Mouse (Mus musculus) intestine, embryonic 16.5 days (tissue): ENCODE measurements at regions not wholly inside any gene's neighbourhood (a gene's known extent, or its start where the extent isn't known, plus 50 kb on each side); places are given as distances from the start of the nearest gene placed in this dataset.

Experiments
- ATAC-seq: fragments of 200-750 bp; cut with Nextera tagmentation; 2 replicates; pipeline ENCODE4 v1.8.0; 2017; ENCODE audit warnings: moderate TSS enrichment, moderate library complexity
- H3K27ac ChIP-seq: fragments of 300-500 bp; sonication (generic); 2 replicates; pipeline ENCODE4 v1.5.1; 2014; ENCODE audit warnings: mild to moderate bottlenecking, low read length
- H3K27me3 ChIP-seq: fragments of 300-500 bp; sonication (generic); replicated peaks from 2 replicates; pipeline ENCODE4 v1.6.1; 2014; ENCODE audit warnings: low read length, control low read depth, mixed read lengths; ENCODE audit not compliant: control insufficient read depth, insufficient read depth
- H3K36me3 ChIP-seq: fragments of 300-500 bp; sonication (generic); 2 replicates; pipeline ENCODE4 v1.6.1; 2014; ENCODE audit warnings: low read length, control low read depth; ENCODE audit not compliant: control insufficient read depth, insufficient read depth
- H3K4me1 ChIP-seq: fragments of 300-500 bp; sonication (generic); 2 replicates; pipeline ENCODE4 v1.6.1; 2014; ENCODE audit warnings: low read length, control low read depth, mixed read lengths; ENCODE audit not compliant: control insufficient read depth, insufficient read depth
- H3K4me2 ChIP-seq: fragments of 300-500 bp; sonication (generic); 2 replicates; pipeline ENCODE4 v1.6.1; 2014; ENCODE audit warnings: low read depth, low read length, control low read depth
- H3K4me3 ChIP-seq: fragments of 300-500 bp; sonication (generic); 2 replicates; pipeline ENCODE4 v1.5.1; 2014; ENCODE audit warnings: mild to moderate bottlenecking, low read length
- H3K9ac ChIP-seq: fragments of 300-500 bp; sonication (generic); 2 replicates; pipeline ENCODE4 v1.6.1; 2014; ENCODE audit warnings: low read depth, low read length
- H3K9me3 ChIP-seq: fragments of 300-500 bp; sonication (generic); 2 replicates; pipeline ENCODE4 v1.6.1; 2016; ENCODE audit warnings: low read length, control low read depth; ENCODE audit not compliant: control insufficient read depth
- WGBS: fragments of 180-500 bp; shearing (Covaris S2); extraction: QIAGEN DNeasy Blood & Tissue Kit; methylation state at CpG from one replicate; pipeline ENCODE4 v1.1.7; 2014; 5-methylcytosine and 5-hydroxymethylcytosine counted together

DNA sequence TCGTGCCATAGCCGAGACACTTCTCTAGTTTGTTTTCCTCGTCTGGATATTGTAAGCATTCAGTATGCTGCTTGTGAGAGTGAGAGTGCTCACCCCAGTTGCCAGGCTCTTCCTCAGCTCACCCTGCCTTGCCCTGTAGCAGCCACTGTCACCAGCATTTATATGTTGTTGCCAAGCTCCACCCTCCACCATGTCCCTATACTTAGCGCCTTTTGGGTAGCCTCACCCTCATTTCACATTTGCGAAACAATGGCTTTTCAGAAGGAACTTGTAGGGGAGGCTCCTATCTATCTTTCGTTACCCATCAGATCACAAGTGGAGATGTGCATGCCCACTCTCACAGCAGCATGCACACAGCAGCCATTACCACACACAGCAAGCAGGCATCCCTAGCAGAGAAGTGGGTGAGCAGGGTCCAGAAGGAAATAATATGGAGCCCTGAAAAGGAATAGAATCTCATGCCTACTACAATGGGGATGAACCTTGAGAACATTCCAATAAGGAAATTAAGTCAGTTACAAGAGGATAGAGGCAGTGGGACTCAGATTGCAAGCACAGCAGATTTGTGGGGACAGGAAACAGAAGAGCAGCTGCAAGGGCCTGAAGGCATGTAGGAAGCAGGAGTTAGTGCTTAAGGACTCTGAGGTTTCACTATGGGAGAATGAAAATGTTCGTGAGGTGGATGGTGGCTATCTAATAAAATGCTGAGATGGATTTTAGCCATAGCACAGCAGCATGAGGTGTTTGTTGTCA, 139.8 kb upstream of the Jun start:
- 90% methylated on average over 7 of the region's 7 CpGs for WGBS
- no peak for ATAC-seq
- Histone ChIP-seq H3K36me3 (no peaks in the 10 kb centered on the region), H3K9me3 (no peaks in the 10 kb centered on the region), H3K4me3 (no peak overlapping the region), H3K4me2 (no peak overlapping the region), H3K9ac (no peak overlapping the region), H3K27ac (no peak overlapping the region), H3K4me1 (0 out of 2 replicates have a peak, but pooled peaks cover 3% of the 10 kb centered on the region), H3K27me3 (no peaks in the 10 kb centered on the region)

DNA sequence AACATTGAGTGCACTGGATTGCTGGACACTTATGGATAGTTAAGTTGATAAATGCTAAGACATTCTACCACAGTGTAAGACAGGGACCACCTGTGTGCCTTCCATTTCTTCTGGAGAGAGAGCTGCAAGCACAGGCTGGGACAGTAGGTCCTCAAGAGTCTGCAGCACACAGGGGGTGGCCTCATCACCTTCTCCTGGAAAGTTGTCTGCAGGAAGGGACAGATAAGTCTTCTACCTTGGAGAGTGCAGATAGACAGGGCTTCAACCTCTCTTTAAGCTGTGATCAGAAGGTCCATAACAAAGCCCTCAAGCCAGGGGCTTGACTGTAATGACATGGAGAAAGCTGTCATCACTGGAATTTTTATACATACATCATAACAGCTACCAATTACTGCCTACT, 140.5 kb upstream of the Jun start:
- H3K4me1 ChIP-seq = 0 out of 2 replicates have a peak, but pooled peaks cover 7% of the 10 kb centered on the region
- no peak overlapping the region for H3K4me3 ChIP-seq
- H3K4me2 ChIP-seq = no peak overlapping the region
- no peaks in the 10 kb centered on the region for H3K9me3 ChIP-seq
- no peak overlapping the region for H3K27ac ChIP-seq
- H3K36me3 ChIP-seq = no peaks in the 10 kb centered on the region
- ATAC-seq = no peak
- H3K27me3 ChIP-seq = no peaks in the 10 kb centered on the region
- no peak overlapping the region for H3K9ac ChIP-seq

DNA sequence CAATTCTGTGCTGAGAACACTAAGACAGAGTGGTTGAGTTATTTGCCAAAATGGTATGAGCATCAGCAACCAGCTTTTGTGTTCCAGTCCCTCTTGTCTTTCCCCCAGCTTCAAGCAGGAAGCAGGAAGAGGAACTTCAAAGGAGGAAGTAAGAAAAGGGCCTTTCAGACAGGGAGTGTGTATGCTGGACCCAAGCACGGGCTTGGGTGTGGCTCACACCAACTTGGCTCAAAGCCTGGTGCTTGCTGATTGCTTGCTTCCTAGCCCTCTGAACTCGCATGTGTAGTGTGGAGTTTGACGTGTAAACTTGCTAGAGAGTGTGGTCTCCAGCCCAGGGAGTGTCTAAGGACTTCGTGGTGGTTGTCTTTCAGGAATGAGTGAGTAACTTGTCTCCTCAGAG, 141.0 kb upstream of the Jun start:
- 0 out of 2 replicates have a peak, but pooled peaks cover 7% of the 10 kb centered on the region for H3K4me1 ChIP-seq

DNA sequence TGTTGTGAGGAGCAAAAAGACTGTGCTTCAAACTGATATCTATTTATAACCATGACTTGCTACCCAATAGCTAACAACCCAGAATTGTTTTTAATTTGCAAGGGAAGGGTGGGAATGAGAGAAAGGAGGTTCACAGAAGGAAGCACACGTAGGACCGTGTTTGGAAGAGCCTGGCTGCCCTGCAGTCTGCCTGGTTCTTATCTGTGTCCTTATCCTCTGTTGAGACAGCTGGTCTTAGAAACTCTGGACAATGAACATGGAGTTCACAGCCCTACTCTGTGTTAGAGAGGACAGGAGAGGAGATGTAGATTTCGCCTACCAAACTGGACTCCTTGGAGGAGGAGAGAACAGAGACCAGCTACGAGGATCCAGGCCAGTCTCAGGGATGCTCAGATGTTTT, 141.5 kb upstream of the Jun start:
- no peaks in the 10 kb centered on the region for H3K36me3 ChIP-seq
- no peaks in the 10 kb centered on the region for H3K27me3 ChIP-seq
- 0 out of 2 replicates have a peak, but pooled peaks cover 7% of the 10 kb centered on the region for H3K4me1 ChIP-seq
- peak overlapping the region; percentile 11; the same call in 1 of the 2 replicates for H3K27ac ChIP-seq
- no peaks in the 10 kb centered on the region for H3K9me3 ChIP-seq
- no peak overlapping the region for H3K4me3 ChIP-seq
- no peak overlapping the region for H3K4me2 ChIP-seq
- peak; percentile 25; the same call in 1 of the 2 replicates for ATAC-seq
- no peak overlapping the region for H3K9ac ChIP-seq
- 80% methylated on average over 4 of the region's 4 CpGs for WGBS

More for the DNA sequence above, 141.0 kb upstream of the Jun start:
- Histone ChIP-seq H3K9me3 (no peaks in the 10 kb centered on the region), H3K27ac (peak overlapping the region; percentile 11; the same call in 1 of the 2 replicates), H3K9ac (no peak overlapping the region), H3K4me3 (no peak overlapping the region), H3K36me3 (no peaks in the 10 kb centered on the region), H3K27me3 (no peaks in the 10 kb centered on the region), H3K4me2 (no peak overlapping the region)
- 36% methylated on average over 4 of the region's 4 CpGs for WGBS
- peak; percentile 87 for ATAC-seq

- Histone ChIP-seq H3K9ac (no peak overlapping the region), H3K4me1 (0 out of 2 replicates have a peak, but pooled peaks cover 7% of the 10 kb centered on the region), H3K36me3 (no peaks in the 10 kb centered on the region), H3K27ac (no peak overlapping the region), H3K4me2 (no peak overlapping the region), H3K27me3 (no peaks in the 10 kb centered on the region), H3K9me3 (no peaks in the 10 kb centered on the region), H3K4me3 (no peak overlapping the region)
- 73% methylated on average over 5 of the region's 5 CpGs for WGBS
- ATAC-seq = no peak
These were observed 142.8 kb upstream of the Jun start for GRCm38 (mm10) chr4:95194621-95195455.

GRCm38 (mm10) chr4:95196106-95196505, 144.1 kb upstream of the Jun start:
- Histone ChIP-seq H3K4me2 (no peak overlapping the region), H3K27ac (no peak overlapping the region), H3K4me1 (0 out of 2 replicates have a peak, but pooled peaks cover 7% of the 10 kb centered on the region), H3K9me3 (no peaks in the 10 kb centered on the region), H3K4me3 (no peak overlapping the region), H3K9ac (no peak overlapping the region), H3K27me3 (no peaks in the 10 kb centered on the region), H3K36me3 (no peaks in the 10 kb centered on the region)
- WGBS = 49% methylated on average over 2 of the region's 2 CpGs
- no peak for ATAC-seq

DNA sequence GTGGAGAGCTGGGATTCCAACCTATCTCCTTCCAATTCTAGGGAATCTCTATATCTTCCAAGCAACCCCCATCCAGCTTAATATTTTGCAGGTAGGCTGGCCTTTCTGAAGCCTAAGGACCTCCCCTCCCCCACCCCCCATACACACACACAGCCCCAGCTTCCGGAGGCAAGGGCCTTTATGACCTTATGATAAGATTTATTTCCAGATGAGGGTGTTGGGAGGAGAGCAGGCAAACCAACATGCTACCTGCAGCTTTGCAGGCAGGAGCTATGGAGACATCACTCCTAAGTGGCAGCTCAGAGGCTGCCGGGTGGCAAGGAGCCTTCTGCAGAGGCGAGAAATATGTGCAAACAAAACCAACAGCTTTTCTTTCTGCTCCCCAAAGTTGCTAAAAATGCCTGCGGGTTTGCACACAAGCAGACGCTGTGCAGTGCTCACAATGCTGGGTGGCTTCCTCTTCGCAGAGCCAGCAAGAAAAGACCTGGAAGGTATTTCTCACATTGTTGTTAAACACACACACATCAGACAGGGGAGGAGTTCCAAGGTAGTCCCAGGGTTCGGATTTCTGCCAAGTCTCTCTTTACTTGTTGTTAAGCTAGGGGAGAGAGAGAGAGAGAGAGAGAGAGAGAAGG, 145.2 kb upstream of the Jun start:
- Histone ChIP-seq H3K4me1 (0 out of 2 replicates have a peak, but pooled peaks cover 7% of the 10 kb centered on the region), H3K4me2 (no peak overlapping the region), H3K27ac (no peak overlapping the region), H3K9me3 (no peaks in the 10 kb centered on the region), H3K9ac (no peak overlapping the region), H3K27me3 (no peaks in the 10 kb centered on the region), H3K4me3 (no peak overlapping the region), H3K36me3 (no peaks in the 10 kb centered on the region)
- 28% methylated on average over 7 of the region's 7 CpGs for WGBS
- peak; percentile 39; the same call in 1 of the 2 replicates for ATAC-seq

DNA sequence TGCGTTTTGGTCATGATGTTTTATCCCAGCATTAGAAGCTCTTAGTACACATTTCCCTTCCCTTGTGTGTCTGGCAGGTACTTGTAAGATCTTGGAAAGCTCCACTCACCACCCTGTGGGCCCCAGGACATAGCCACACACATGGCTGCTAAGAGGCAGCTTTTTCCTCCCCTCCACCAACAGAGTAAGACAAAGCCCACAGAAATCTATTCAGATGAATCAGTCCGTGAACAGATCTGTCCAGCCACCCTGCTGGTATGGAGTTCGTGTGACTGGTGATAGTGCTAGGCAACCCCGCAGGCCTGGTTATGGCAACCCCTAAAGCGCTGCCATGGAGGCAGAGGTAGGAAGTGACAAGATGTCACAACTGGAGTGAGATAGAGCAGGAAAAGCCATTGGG, 147.4 kb upstream of the Jun start:
- no peaks in the 10 kb centered on the region for H3K27me3 ChIP-seq
- H3K4me3 ChIP-seq = no peak overlapping the region
- no peak overlapping the region for H3K4me2 ChIP-seq
- H3K27ac ChIP-seq = no peak overlapping the region
- no peak overlapping the region for H3K9ac ChIP-seq
- H3K9me3 ChIP-seq = no peaks in the 10 kb centered on the region
- H3K4me1 ChIP-seq = 0 out of 2 replicates have a peak, but pooled peaks cover 4% of the 10 kb centered on the region
- WGBS = 82% methylated on average over 5 of the region's 5 CpGs
- ATAC-seq = no peak
- H3K36me3 ChIP-seq = no peaks in the 10 kb centered on the region

GRCm38 (mm10) chr4:95200130-95200529, 148.1 kb upstream of the Jun start:
- H3K36me3 ChIP-seq = no peaks in the 10 kb centered on the region
- H3K27me3 ChIP-seq = no peaks in the 10 kb centered on the region
- H3K9me3 ChIP-seq = no peaks in the 10 kb centered on the region
- no peak for ATAC-seq
- WGBS = 89% methylated on average over 7 of the region's 7 CpGs
- 0 out of 2 replicates have a peak, but pooled peaks cover 4% of the 10 kb centered on the region for H3K4me1 ChIP-seq
- H3K4me2 ChIP-seq = no peak overlapping the region
- H3K27ac ChIP-seq = no peak overlapping the region
- no peak overlapping the region for H3K4me3 ChIP-seq
- no peak overlapping the region for H3K9ac ChIP-seq
